Mouse (Mus musculus) limb, embryonic 12.5 days (tissue): ENCODE measurements around the gene Usp54. TPM values are rescaled to one million over a fixed set of nuclear protein-coding genes. Genes with fewer than 3 reads are reported as not detected.

Experiments
- ATAC-seq: fragments of 200-750 bp; cut with Nextera tagmentation; 2 replicates; pipeline ENCODE4 v1.8.0; 2017; ENCODE audit warnings: low read depth, moderate TSS enrichment; ENCODE audit not compliant: insufficient number of reproducible peaks, insufficient read depth, low FRiP score, low TSS enrichment
- H3K27ac ChIP-seq: fragments of 300-500 bp; sonication (generic); 2 replicates; pipeline ENCODE4 v1.5.1; 2016; ENCODE audit warnings: mild to moderate bottlenecking, moderate library complexity
- H3K27me3 ChIP-seq: fragments of 300-500 bp; sonication (generic); 2 replicates; pipeline ENCODE4 v1.6.1; 2016; ENCODE audit warnings: mild to moderate bottlenecking, moderate library complexity
- H3K36me3 ChIP-seq: fragments of 300-500 bp; sonication (generic); 2 replicates; pipeline ENCODE4 v1.6.1; 2016; ENCODE audit warnings: mild to moderate bottlenecking, moderate library complexity
- H3K4me1 ChIP-seq: fragments of 300-500 bp; sonication (generic); replicated peaks from 2 replicates; pipeline ENCODE4 v1.6.1; 2016
- H3K4me2 ChIP-seq: fragments of 300-500 bp; sonication (generic); 2 replicates; pipeline ENCODE4 v1.6.1; 2016; ENCODE audit warnings: mild to moderate bottlenecking, moderate library complexity
- H3K4me3 ChIP-seq: fragments of 300-500 bp; sonication (generic); replicated peaks from 2 replicates; pipeline ENCODE4 v1.5.1; 2016; ENCODE audit warnings: mild to moderate bottlenecking
- H3K9ac ChIP-seq: fragments of 300-500 bp; sonication (generic); replicated peaks from 2 replicates; pipeline ENCODE4 v1.6.1; 2016; ENCODE audit warnings: mild to moderate bottlenecking, moderate library complexity
- H3K9me3 ChIP-seq: fragments of 300-500 bp; sonication (generic); 2 replicates; pipeline ENCODE4 v1.6.1; 2016; ENCODE audit warnings: mild to moderate bottlenecking, moderate library complexity
- WGBS: fragments of 180-500 bp; shearing (Covaris S2); methylation state at CpG from one replicate; pipeline ENCODE4 v1.1.7; 2016; 5-methylcytosine and 5-hydroxymethylcytosine counted together
- polyA plus RNA-seq: library from polyadenylated mRNA; unstranded; fragments of >200 nt; fragmentation: Nextera tagmentation; extraction: Ambion mirVana; gene quantifications from 2 replicates; pipeline ENCODE4 v1.2.1, GENCODE M21; 2016

The Usp54 gene
- polyA plus RNA-seq, 1 experiment from 2014 or later = 11.4 TPM

GRCm38 (mm10) chr14:20667469-20667868, 26.6 kb upstream of the Usp54 start:
- Histone ChIP-seq H3K27ac (no peak overlapping the region), H3K4me1 (peaks cover 14% of the 10 kb centered on the region), H3K9ac (peak overlapping the region; percentile 34; the same call in 1 of the 2 replicates), H3K4me2 (no peak overlapping the region), H3K4me3 (no peak overlapping the region), H3K27me3 (peaks cover 41% of the 10 kb centered on the region), H3K36me3 (no peaks in the 10 kb centered on the region), H3K9me3 (no peaks in the 10 kb centered on the region)
- no peak for ATAC-seq
- 71% methylated on average over 1 of the region's 1 CpGs for WGBS

GRCm38 (mm10) chr14:20664436-20664835, 23.6 kb upstream of the Usp54 start:
- H3K36me3 ChIP-seq = no peaks in the 10 kb centered on the region
- H3K9ac ChIP-seq = peak overlapping the region; percentile 40; the same call in 1 of the 2 replicates
- no peaks in the 10 kb centered on the region for H3K9me3 ChIP-seq
- H3K27me3 ChIP-seq = peaks cover 35% of the 10 kb centered on the region
- H3K4me2 ChIP-seq = peak overlapping the region; percentile 21
- ATAC-seq = 0 out of 2 replicates have a peak, but pooled peaks have one; percentile 7
- peaks cover 30% of the 10 kb centered on the region for H3K4me1 ChIP-seq
- H3K4me3 ChIP-seq = peak overlapping the region; percentile 18; the same call in 1 of the 2 replicates
- 54% methylated on average over 3 of the region's 3 CpGs for WGBS
- peak overlapping the region; percentile 75 for H3K27ac ChIP-seq

DNA sequence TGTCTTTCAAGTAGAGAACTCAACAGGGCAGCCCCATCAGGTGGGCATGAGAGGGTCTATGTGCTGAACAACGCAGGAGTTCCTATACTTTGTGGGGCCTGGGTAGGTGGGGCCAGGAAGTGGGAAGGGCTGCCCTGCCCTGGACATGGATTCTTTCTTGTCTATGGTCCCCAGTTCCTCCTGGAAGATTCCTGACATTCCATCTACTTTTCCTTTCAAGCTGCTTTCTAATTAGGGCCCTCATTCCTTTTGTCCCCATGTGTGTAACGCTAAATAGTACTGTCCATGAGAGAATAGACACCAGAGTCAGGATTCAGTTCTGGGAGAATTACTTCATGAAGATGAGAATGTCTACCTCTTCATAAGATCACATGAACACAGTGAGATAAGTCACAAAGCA, 22.7 kb upstream of the Usp54 start:
- Histone ChIP-seq H3K9me3 (no peaks in the 10 kb centered on the region), H3K9ac (no peak overlapping the region; the same call in 1 of the 2 replicates), H3K27ac (peak overlapping the region; percentile 75; the same call in 1 of the 2 replicates), H3K4me3 (peak overlapping the region; percentile 18; the same call in 1 of the 2 replicates), H3K4me1 (peaks cover 30% of the 10 kb centered on the region), H3K4me2 (peak overlapping the region; percentile 87), H3K27me3 (peaks cover 32% of the 10 kb centered on the region), H3K36me3 (no peaks in the 10 kb centered on the region)
- 76% methylated on average over 2 of the region's 2 CpGs for WGBS
- ATAC-seq = no peak

DNA sequence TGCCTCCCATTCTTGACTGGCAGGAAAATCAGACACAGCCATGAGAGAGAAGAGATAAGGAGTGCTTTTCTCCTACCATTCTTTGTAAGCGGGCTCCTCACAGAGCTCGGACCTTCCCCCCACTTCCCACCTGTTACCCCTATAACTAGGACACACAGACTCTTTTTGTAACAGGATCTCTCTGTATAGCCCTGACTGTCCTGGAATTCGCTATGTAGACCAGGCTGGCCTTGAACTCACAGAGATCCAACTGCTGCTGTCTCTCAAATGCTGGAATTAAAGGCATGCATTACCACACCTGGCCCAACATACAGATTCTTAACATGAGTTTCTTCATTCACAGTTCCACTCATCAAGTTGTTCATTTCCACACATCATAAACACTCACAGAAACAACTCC, 21.9 kb upstream of the Usp54 start:
- Histone ChIP-seq H3K9ac (peak overlapping the region; percentile 83; the same call in 1 of the 2 replicates), H3K27ac (no peak overlapping the region; the same call in 1 of the 2 replicates), H3K4me3 (peak overlapping the region; percentile 67), H3K4me2 (peak overlapping the region; percentile 87), H3K27me3 (peaks cover 27% of the 10 kb centered on the region), H3K36me3 (no peaks in the 10 kb centered on the region), H3K9me3 (no peaks in the 10 kb centered on the region), H3K4me1 (peaks cover 30% of the 10 kb centered on the region)
- ATAC-seq = no peak
- 81% methylated on average over 3 of the region's 3 CpGs for WGBS

- H3K4me1 ChIP-seq = peaks cover 30% of the 10 kb centered on the region
- H3K36me3 ChIP-seq = no peaks in the 10 kb centered on the region
- WGBS = 12% methylated on average over 19 of the region's 19 CpGs
- no peaks in the 10 kb centered on the region for H3K9me3 ChIP-seq
- peak; percentile 29; the same call in 1 of the 2 replicates for ATAC-seq
- peaks cover 22% of the 10 kb centered on the region for H3K27me3 ChIP-seq
- peak overlapping the region; percentile 96 for H3K27ac ChIP-seq
- peak overlapping the region; percentile 67 for H3K4me3 ChIP-seq
- peak overlapping the region; percentile 83 for H3K9ac ChIP-seq
- peak overlapping the region; percentile 87 for H3K4me2 ChIP-seq
Measured at GRCm38 (mm10) chr14:20661661-20662331, 20.9 kb upstream of the Usp54 start.

DNA sequence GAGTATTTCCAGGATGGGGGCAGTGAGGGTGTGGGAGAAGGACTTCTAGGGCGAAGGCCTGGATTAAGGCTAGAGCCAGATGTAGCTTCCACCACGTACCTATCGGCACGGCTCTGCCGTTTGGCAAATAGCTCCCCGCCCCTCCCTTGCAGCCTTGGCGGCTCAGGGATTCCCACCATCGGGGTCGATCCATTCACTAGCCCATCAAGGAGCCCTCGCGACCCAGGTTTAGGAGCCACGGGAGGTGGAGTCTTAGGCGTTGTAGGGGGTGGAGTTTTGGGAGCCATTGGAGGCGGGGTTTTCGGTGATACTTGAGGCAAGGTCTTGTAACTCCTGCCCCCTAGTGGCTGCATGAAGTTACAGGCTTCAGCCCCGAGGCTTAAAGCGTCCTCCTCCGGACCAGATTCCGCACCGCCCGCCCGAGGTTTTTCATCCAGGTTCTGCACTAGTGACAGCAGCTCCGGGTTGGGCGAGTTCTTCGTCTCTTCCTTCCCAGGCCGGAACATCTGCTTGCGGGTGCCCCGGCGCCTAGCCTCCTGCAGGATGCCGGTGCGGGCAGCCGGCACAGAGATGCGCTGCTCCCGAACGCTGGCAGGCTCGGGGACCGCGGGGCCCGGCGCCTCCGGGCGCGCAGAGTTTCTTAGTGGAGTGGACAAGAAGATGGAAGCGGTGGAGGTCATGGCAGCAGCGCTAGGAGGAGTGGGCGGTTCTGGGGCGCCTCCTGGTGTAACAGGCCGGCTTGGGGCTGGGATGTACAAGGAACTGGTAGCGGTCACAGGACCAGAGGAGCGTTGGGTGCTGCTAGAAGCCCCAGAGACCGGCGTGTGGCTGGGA, 20.2 kb upstream of the Usp54 start:
- H3K9me3 ChIP-seq = no peaks in the 10 kb centered on the region
- ATAC-seq = peak; percentile 58
- WGBS = 1% methylated on average over 52 of the region's 52 CpGs

GRCm38 (mm10) chr14:20659687-20660086, 18.8 kb upstream of the Usp54 start:
- Histone ChIP-seq H3K9ac (no peak overlapping the region), H3K4me3 (no peak overlapping the region), H3K27me3 (peaks cover 13% of the 10 kb centered on the region), H3K9me3 (no peaks in the 10 kb centered on the region), H3K4me1 (peaks cover 27% of the 10 kb centered on the region), H3K36me3 (no peaks in the 10 kb centered on the region), H3K27ac (no peak overlapping the region), H3K4me2 (no peak overlapping the region)
- 96% methylated on average over 7 of the region's 7 CpGs for WGBS
- ATAC-seq = no peak

More for the DNA sequence above, 20.2 kb upstream of the Usp54 start:
- peak overlapping the region; percentile 83 for H3K9ac ChIP-seq
- peaks cover 19% of the 10 kb centered on the region for H3K27me3 ChIP-seq
- H3K4me1 ChIP-seq = peaks cover 30% of the 10 kb centered on the region
- peak overlapping the region; percentile 87 for H3K4me2 ChIP-seq
- H3K4me3 ChIP-seq = peak overlapping the region; percentile 67
- no peaks in the 10 kb centered on the region for H3K36me3 ChIP-seq
- peak overlapping the region; percentile 96 for H3K27ac ChIP-seq

DNA sequence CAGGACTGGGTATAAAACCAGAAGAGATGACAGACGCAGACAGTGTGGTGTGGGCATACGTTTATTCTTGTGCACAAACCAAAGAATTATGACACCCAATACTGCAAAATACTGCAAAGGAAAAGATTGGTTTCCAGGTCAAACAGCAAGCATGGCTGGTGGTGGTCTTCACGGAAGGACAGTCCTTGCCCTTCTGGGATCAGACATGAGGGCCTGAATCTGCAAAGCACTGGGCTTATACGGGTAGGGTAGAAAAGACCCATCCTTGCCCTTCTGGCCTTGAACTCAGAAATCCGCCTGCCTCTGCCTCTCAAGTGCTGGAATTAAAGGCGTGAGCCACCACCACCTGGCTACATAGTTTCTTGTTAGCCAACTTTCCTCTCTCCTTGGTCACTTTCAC, 18.0 kb upstream of the Usp54 start:
- no peak overlapping the region for H3K4me2 ChIP-seq
- no peak overlapping the region for H3K4me3 ChIP-seq
- WGBS = 83% methylated on average over 6 of the region's 6 CpGs
- no peaks in the 10 kb centered on the region for H3K36me3 ChIP-seq
- no peaks in the 10 kb centered on the region for H3K9me3 ChIP-seq
- H3K9ac ChIP-seq = no peak overlapping the region
- H3K4me1 ChIP-seq = peaks cover 20% of the 10 kb centered on the region
- no peak for ATAC-seq
- H3K27ac ChIP-seq = no peak overlapping the region
- peaks cover 13% of the 10 kb centered on the region for H3K27me3 ChIP-seq

GRCm38 (mm10) chr14:20658326-20658725, 17.5 kb upstream of the Usp54 start:
- Histone ChIP-seq H3K27me3 (peaks cover 9% of the 10 kb centered on the region), H3K36me3 (no peaks in the 10 kb centered on the region), H3K4me1 (peaks cover 20% of the 10 kb centered on the region), H3K4me2 (no peak overlapping the region), H3K9me3 (no peaks in the 10 kb centered on the region), H3K27ac (no peak overlapping the region), H3K9ac (no peak overlapping the region), H3K4me3 (no peak overlapping the region)
- no peak for ATAC-seq

GRCm38 (mm10) chr14:20656361-20656760, 15.5 kb upstream of the Usp54 start, which contains the start of gene Myoz1:
Myoz1 (minus strand) TSS chr14:20656540.
- ATAC-seq = no peak
- no peaks in the 10 kb centered on the region for H3K9me3 ChIP-seq
- no peak within 1 kb of the TSS for H3K4me3 ChIP-seq
- H3K27ac ChIP-seq = no peak within 1 kb of the TSS
- no peak within 1 kb of the TSS for H3K4me2 ChIP-seq
- no peaks in the 10 kb centered on the region for H3K27me3 ChIP-seq
- WGBS = 40% methylated on average over 11 of the region's 11 CpGs
- H3K9ac ChIP-seq = no peak within 1 kb of the TSS; the same call in 1 of the 2 replicates
- H3K36me3 ChIP-seq = no peaks in the 10 kb centered on the region
- H3K4me1 ChIP-seq = peaks cover 6% of the 10 kb centered on the region

GRCm38 (mm10) chr14:20655731-20656130, 14.9 kb upstream of the Usp54 start:
- WGBS = 74% methylated on average over 9 of the region's 9 CpGs
- Histone ChIP-seq H3K4me1 (peaks cover 5% of the 10 kb centered on the region; the same call in 1 of the 2 replicates), H3K4me3 (no peak overlapping the region), H3K27ac (no peak overlapping the region), H3K9ac (no peak overlapping the region), H3K36me3 (no peaks in the 10 kb centered on the region), H3K9me3 (no peaks in the 10 kb centered on the region), H3K27me3 (no peaks in the 10 kb centered on the region), H3K4me2 (no peak overlapping the region)
- ATAC-seq = no peak
